Mouse (Mus musculus): ENCODE results near the gene Sectm1b. TPM values are rescaled to one million over a fixed set of nuclear protein-coding genes. Genes with fewer than 3 reads are reported as not detected.
"Not testable (repeated sequence)": the region's sequence is repeated elsewhere in the genome, so short reads cannot be mapped to it uniquely, and the experiment has no call there.

Sectm1b gene
- polyA plus RNA-seq (2015; fragmentation: Nextera tagmentation; extraction: Ambion mirVana) = 0.05 and 0.23 TPM in 2 replicates

DNA sequence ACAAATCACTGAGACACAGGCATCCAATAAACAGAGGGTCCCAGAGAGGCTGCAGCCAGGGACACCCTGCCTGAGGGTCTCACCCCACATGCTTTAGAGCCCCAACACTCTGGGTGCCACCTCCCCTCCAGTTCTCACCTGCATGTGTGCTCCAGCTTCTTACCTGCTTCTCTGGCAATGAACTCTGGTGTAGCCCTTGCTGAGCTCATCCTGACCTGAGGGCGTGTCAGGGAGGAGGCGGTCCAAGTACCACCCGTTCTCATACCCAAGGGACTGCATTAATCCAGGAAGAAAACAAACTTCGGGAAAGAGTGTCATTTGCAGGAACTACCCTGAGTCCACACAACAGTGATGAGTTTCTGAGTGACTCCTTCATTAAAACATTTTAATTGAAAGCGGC is at the start of gene Sectm1b:
TSS of gene Sectm1b (minus strand) at position 191 of the 400 bp plus-strand sequence.
- Histone ChIP-seq H3K27me3 (ENCODE audit: insufficient read depth, low read length) (no peaks in the 10 kb centered on the region), H3K4me1 (ENCODE audit: insufficient read depth) (peaks cover 8% of the 10 kb centered on the region), H3K4me2 (ENCODE audit: low read depth, low read length) (no peak within 1 kb of the TSS; the same call in 1 of the 2 replicates), H3K9ac (replicated peaks) (no peak within 1 kb of the TSS), H3K27ac (ENCODE audit: low read depth) (no peak within 1 kb of the TSS), H3K4me3 (ENCODE audit: low read depth, low read length) (no peak within 1 kb of the TSS), H3K9me3 (ENCODE audit: low read length) (no peaks in the 10 kb centered on the region), H3K36me3 (replicated peaks; ENCODE audit: insufficient read depth, low read length) (no peaks in the 10 kb centered on the region)
- ATAC-seq = no peak
- WGBS (ENCODE audit: insufficient replicate concordance) = 71% methylated on average over 5 of the region's 5 CpGs
- TF ChIP-seq EP300 (IDR thresholded peaks at IDR 0.05; ENCODE audit: low read depth) (no peak), CTCF (IDR thresholded peaks at IDR 0.05; ENCODE audit: low read depth) (no peak)
- DNase-seq = no peak

DNA sequence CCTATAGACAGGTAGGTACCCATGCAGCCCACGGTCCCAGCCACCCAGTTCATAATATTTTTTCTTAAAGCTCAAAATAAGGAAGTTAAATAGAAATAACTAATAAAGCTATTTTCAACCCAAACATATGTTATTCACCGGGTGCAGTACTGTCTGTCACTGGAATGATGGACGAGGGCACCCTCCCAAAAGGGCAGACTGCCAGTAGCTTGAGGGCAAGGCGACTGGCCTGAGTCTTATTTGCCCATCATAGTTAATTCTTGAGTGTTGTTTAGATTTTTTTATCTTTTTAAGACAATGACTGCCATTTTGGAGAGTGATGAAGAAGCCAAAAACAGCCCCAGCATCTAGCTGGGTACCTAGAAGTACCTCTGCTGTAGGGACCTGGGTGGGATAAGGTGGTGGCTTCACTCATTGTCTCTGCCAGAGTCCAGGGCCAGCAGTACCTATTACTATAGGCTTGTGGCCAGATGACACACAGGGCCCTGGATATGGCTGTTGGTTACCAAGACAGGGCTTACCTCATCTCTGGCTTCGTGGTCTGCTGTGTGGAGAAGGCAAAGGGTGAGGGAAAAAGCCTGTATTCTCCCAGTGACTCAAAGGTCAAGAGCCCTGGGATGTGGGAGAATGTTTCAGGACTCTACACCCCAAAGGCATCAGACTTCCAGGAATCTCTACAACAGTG is 48.9 kb upstream of the Sectm1b start:
- no peak for ATAC-seq

DNA sequence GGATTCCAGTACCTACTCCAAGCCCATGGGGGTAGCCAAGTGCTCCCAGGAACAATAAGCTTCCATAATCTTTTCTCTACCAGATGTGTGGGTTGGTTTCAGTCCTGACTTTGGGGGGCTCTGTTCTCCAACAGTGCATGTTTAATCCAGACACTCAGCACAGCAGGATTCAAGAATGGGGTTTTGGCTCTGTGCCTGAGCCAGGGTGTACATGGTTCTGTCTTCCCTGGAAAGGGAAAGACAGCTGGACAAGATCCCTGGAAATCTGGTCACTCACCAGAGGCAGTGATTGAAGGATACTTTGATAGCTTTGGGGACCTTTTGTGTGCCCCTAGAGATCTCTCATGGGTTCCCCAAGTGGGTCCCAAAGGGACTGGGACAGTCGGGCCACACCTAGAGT is 48.2 kb upstream of the Sectm1b start:
- Histone ChIP-seq H3K36me3 (replicated peaks; ENCODE audit: insufficient read depth, low read length) (no peaks in the 10 kb centered on the region), H3K4me2 (ENCODE audit: low read depth, low read length) (no peak overlapping the region), H3K4me1 (ENCODE audit: insufficient read depth) (no peaks in the 10 kb centered on the region), H3K4me3 (ENCODE audit: low read depth, low read length) (no peak overlapping the region), H3K27ac (ENCODE audit: low read depth) (no peak overlapping the region), H3K9me3 (ENCODE audit: low read length) (no peaks in the 10 kb centered on the region), H3K9ac (replicated peaks) (no peak overlapping the region), H3K27me3 (ENCODE audit: insufficient read depth, low read length) (no peaks in the 10 kb centered on the region)
- TF ChIP-seq CTCF (IDR thresholded peaks at IDR 0.05; ENCODE audit: low read depth) = no peak
- TF ChIP-seq EP300 (IDR thresholded peaks at IDR 0.05; ENCODE audit: low read depth) = no peak
- ATAC-seq (no peak), DNase-seq (no peak)
- WGBS (ENCODE audit: insufficient replicate concordance) = 61% methylated on average over 1 of the region's 1 CpGs

More for the DNA sequence above, 48.9 kb upstream of the Sectm1b start:
- H3K36me3 ChIP-seq (replicated peaks; ENCODE audit: insufficient read depth, low read length) = no peaks in the 10 kb centered on the region
- 67% methylated on average over 5 of the region's 5 CpGs for WGBS (ENCODE audit: insufficient replicate concordance)
- no peak for DNase-seq
- H3K27ac ChIP-seq (ENCODE audit: low read depth) = no peak overlapping the region
- TF ChIP-seq EP300 (IDR thresholded peaks at IDR 0.05; ENCODE audit: low read depth) (no peak), CTCF (IDR thresholded peaks at IDR 0.05; ENCODE audit: low read depth) (no peak)
- no peaks in the 10 kb centered on the region for H3K4me1 ChIP-seq (ENCODE audit: insufficient read depth)
- H3K4me3 ChIP-seq (ENCODE audit: low read depth, low read length) = no peak overlapping the region
- H3K9ac ChIP-seq (replicated peaks) = no peak overlapping the region
- no peak overlapping the region for H3K4me2 ChIP-seq (ENCODE audit: low read depth, low read length)
- H3K27me3 ChIP-seq (ENCODE audit: insufficient read depth, low read length) = no peaks in the 10 kb centered on the region
- H3K9me3 ChIP-seq (ENCODE audit: low read length) = no peaks in the 10 kb centered on the region

DNA sequence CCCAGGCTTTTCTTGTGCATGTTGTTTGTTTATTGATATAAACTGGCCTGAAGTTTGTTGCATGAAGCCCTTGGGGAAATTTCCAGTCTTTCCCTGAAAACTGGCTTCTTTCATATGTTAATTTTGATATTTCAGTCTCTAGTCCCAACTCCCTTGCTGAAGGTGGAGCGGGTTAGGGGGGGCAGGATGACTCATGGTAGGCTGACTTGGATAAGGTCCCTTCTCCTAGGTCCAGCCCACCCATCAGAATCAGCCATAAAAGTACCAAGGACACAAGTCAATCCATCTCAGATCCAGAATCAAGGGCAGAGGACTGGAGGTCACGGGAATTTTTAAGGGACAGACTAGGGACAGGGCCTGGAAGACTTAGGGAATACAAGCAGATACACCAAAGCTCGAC is 47.7 kb upstream of the Sectm1b start:
- Histone ChIP-seq H3K27ac (ENCODE audit: low read depth) (no peak overlapping the region), H3K9ac (replicated peaks) (no peak overlapping the region), H3K36me3 (replicated peaks; ENCODE audit: insufficient read depth, low read length) (no peaks in the 10 kb centered on the region), H3K4me3 (ENCODE audit: low read depth, low read length) (no peak overlapping the region), H3K9me3 (ENCODE audit: low read length) (no peaks in the 10 kb centered on the region), H3K27me3 (ENCODE audit: insufficient read depth, low read length) (no peaks in the 10 kb centered on the region), H3K4me2 (ENCODE audit: low read depth, low read length) (no peak overlapping the region), H3K4me1 (ENCODE audit: insufficient read depth) (no peaks in the 10 kb centered on the region)
- no peak for DNase-seq
- 67% methylated on average over 3 of the region's 3 CpGs for WGBS (ENCODE audit: insufficient replicate concordance)
- TF ChIP-seq CTCF (IDR thresholded peaks at IDR 0.05; ENCODE audit: low read depth) = no peak
- TF ChIP-seq EP300 (IDR thresholded peaks at IDR 0.05; ENCODE audit: low read depth) = no peak
- ATAC-seq = no peak

DNA sequence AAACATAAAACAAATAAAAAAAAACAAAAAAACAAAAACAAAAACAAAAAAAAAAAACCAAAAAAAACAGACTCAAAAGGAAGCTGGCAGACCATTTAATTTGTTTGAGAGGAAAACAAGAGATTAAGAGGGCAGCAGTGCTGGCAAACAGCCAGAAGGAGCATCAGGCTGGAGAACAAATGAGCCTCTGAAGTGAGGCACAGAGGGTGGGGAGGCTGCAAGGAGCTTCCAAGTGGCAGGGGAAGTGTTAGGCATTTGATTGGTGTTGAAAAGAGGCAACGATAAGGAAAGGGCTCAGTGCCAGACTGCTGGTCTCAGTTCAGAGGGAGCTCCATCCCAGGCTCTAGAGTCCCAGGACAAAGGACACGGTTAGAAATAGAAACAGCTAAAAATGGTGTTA is 46.6 kb upstream of the Sectm1b start:
- Histone ChIP-seq H3K36me3 (replicated peaks; ENCODE audit: insufficient read depth, low read length) (no peaks in the 10 kb centered on the region), H3K4me2 (ENCODE audit: low read depth, low read length) (no peak overlapping the region), H3K9me3 (ENCODE audit: low read length) (no peaks in the 10 kb centered on the region), H3K9ac (replicated peaks) (no peak overlapping the region), H3K27ac (ENCODE audit: low read depth) (no peak overlapping the region), H3K4me1 (ENCODE audit: insufficient read depth) (no peaks in the 10 kb centered on the region), H3K4me3 (ENCODE audit: low read depth, low read length) (no peak overlapping the region), H3K27me3 (ENCODE audit: insufficient read depth, low read length) (no peaks in the 10 kb centered on the region)
- ATAC-seq (no peak), DNase-seq (peak; percentile 28)
- TF ChIP-seq EP300 (IDR thresholded peaks at IDR 0.05; ENCODE audit: low read depth) (no peak), CTCF (IDR thresholded peaks at IDR 0.05; ENCODE audit: low read depth) (no peak)
- WGBS (ENCODE audit: insufficient replicate concordance) = 12% methylated on average over 2 of the region's 2 CpGs

DNA sequence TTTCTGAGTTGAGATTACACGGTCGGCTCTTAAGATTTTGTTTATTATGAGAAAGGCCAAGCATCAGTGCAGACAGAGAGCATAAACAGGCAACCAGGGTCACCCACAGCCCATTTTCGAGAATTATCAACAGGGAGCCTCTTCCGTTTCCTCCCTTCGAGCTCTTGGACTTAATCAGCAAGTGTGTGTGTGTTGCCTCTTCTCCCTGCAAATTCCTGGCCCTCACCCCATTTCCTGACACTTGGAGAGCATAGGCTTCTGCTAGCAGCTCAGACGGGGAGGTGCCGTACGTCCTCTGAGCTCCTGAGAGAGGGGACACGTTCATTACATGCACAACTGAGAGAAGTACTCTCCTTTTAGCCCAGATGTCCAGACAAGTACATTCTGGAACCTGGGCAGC is 44.7 kb upstream of the Sectm1b start:
- H3K9me3 ChIP-seq (ENCODE audit: low read length) = no peaks in the 10 kb centered on the region
- H3K4me1 ChIP-seq (ENCODE audit: insufficient read depth) = no peaks in the 10 kb centered on the region
- ATAC-seq (no peak), DNase-seq (no peak)
- H3K27me3 ChIP-seq (ENCODE audit: insufficient read depth, low read length) = no peaks in the 10 kb centered on the region
- H3K27ac ChIP-seq (ENCODE audit: low read depth) = no peak overlapping the region
- no peak overlapping the region for H3K4me2 ChIP-seq (ENCODE audit: low read depth, low read length)
- no peak for TF ChIP-seq CTCF (IDR thresholded peaks at IDR 0.05; ENCODE audit: low read depth)
- TF ChIP-seq EP300 (IDR thresholded peaks at IDR 0.05; ENCODE audit: low read depth) = no peak; the same call in 1 of the 2 replicates
- H3K4me3 ChIP-seq (ENCODE audit: low read depth, low read length) = no peak overlapping the region
- H3K36me3 ChIP-seq (replicated peaks; ENCODE audit: insufficient read depth, low read length) = no peaks in the 10 kb centered on the region
- no peak overlapping the region for H3K9ac ChIP-seq (replicated peaks)
- WGBS (ENCODE audit: insufficient replicate concordance) = 59% methylated on average over 9 of the region's 9 CpGs

DNA sequence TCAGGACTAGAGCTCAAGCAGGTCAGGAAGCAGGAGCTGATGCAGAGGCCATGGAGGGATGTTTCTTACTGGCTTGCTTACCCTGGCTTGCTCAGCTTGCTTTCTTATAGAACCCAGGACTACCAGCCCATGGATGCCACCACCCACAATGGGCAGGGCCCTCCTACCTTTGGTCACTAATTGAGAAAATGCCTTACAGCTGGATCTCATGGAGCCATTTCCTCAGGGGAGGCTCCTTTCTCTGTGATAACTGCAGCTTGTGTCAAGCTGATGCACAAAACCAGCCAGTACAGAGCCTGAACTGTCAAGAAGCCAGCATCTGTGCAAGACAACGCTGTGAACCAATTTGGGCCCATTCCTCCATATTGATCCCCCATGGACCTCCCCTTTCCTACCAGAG is 43.9 kb upstream of the Sectm1b start:
- H3K4me1 ChIP-seq (ENCODE audit: insufficient read depth); H3K9me3 ChIP-seq (ENCODE audit: low read length); H3K9ac ChIP-seq (replicated peaks); H3K4me3 ChIP-seq (ENCODE audit: low read depth, low read length); H3K27ac ChIP-seq (ENCODE audit: low read depth); H3K36me3 ChIP-seq (replicated peaks; ENCODE audit: insufficient read depth, low read length); DNase-seq; H3K4me2 ChIP-seq (ENCODE audit: low read depth, low read length); H3K27me3 ChIP-seq (ENCODE audit: insufficient read depth, low read length); ATAC-seq: not testable (repeated sequence)
- 60% methylated on average over 1 of the region's 1 CpGs for WGBS (ENCODE audit: insufficient replicate concordance)

Data from liver, postnatal 0 days (tissue).